Mouse (Mus musculus): ENCODE measurements around the gene Calr. TPM values are rescaled to one million over a fixed set of nuclear protein-coding genes. Genes with fewer than 3 reads are reported as not detected.
A peak's percentile ranks its signal among the peaks of the same experiment; 100 is the strongest.

Calr gene
- polyA plus RNA-seq, 1 experiment = 385 TPM

- peaks cover 99% of the 10 kb centered on the region for H3K79me2 ChIP-seq (ENCODE audit: control insufficient read depth, insufficient read depth)
- no peak overlapping the region for H3K4me2 ChIP-seq (ENCODE audit: low read depth)
- H3K36me3 ChIP-seq (ENCODE audit: control insufficient read depth, insufficient read depth) = peaks cover 6% of the 10 kb centered on the region
- no peaks in the 10 kb centered on the region for H3K27me3 ChIP-seq (ENCODE audit: control insufficient read depth, insufficient read depth, insufficient read length)
- H3K4me3 ChIP-seq = no peak overlapping the region
- no peak overlapping the region for H3ac ChIP-seq (ENCODE audit: control insufficient read depth, insufficient read length)
- TF ChIP-seq POLR2A (IDR thresholded peaks at IDR 0.05; ENCODE audit: insufficient read length, low read depth) (peak; percentile 25), SRF (IDR thresholded peaks at IDR 0.05; ENCODE audit: control insufficient read depth, insufficient read length, low read depth) (no peak), MYOD1 (IDR thresholded peaks at IDR 0.05; ENCODE audit: control insufficient read depth in 1 of 3, insufficient read length in 2 of 3, low read depth in 2 of 3) (no peak)
These were observed 53.6 kb downstream of the Calr start for GRCm38 (mm10) chr8:84793134-84793533.

- Histone ChIP-seq H3K4me3 (no peak overlapping the region), H3K4me2 (ENCODE audit: low read depth) (no peak overlapping the region), H3K36me3 (ENCODE audit: control insufficient read depth, insufficient read depth) (peaks cover 6% of the 10 kb centered on the region), H3K79me2 (ENCODE audit: control insufficient read depth, insufficient read depth) (peaks cover 97% of the 10 kb centered on the region), H3K27me3 (ENCODE audit: control insufficient read depth, insufficient read depth, insufficient read length) (no peaks in the 10 kb centered on the region), H3ac (ENCODE audit: control insufficient read depth, insufficient read length) (no peak overlapping the region)
- TF ChIP-seq POLR2AphosphoS2 (IDR thresholded peaks at IDR 0.05; ENCODE audit: insufficient read length, low read depth) (no peak), USF1 (IDR thresholded peaks at IDR 0.05; ENCODE audit: low read depth) (peak; percentile 83), MYOD1 (IDR thresholded peaks at IDR 0.05; ENCODE audit: control insufficient read depth in 1 of 3, insufficient read length in 2 of 3, low read depth in 2 of 3) (no peak), E2F4 (IDR thresholded peaks at IDR 0.05; ENCODE audit: insufficient read depth) (no peak), TCF3 (IDR thresholded peaks at IDR 0.05; ENCODE audit: insufficient read length, low read depth) (no peak), MYOG (IDR thresholded peaks at IDR 0.05; ENCODE audit: control insufficient read depth in 1 of 3, insufficient read depth in 1 of 3, insufficient read length in 2 of 3, low read depth in 2 of 3) (no peak)
These were observed 54.2 kb downstream of the Calr start for GRCm38 (mm10) chr8:84792429-84792947.

Other genes with a start within 250 kb of the Calr start
- gene Ier2, start 184.1 kb downstream of the Calr start, polyA plus RNA-seq (2012; fragmentation: generic; extraction: Trizol) = 75.7 TPM
- 94.4 TPM for gene Trmt1, start 160.6 kb downstream of the Calr start, polyA plus RNA-seq (2012; fragmentation: generic; extraction: Trizol)
- gene Nacc1, start 159.1 kb downstream of the Calr start, polyA plus RNA-seq (2012; fragmentation: generic; extraction: Trizol) = 56.1 TPM
- gene Lyl1, start 145.5 kb downstream of the Calr start, polyA plus RNA-seq (2012; fragmentation: generic; extraction: Trizol) = not detected
- gene G430095P16Rik, start 123.9 kb downstream of the Calr start, polyA plus RNA-seq (2012; fragmentation: generic; extraction: Trizol) = 9.4 TPM
- gene Nfix, start 46.6 kb downstream of the Calr start, polyA plus RNA-seq (2012; fragmentation: generic; extraction: Trizol) = 65.7 TPM
- 6.7 TPM for gene Dand5, start 24.1 kb downstream of the Calr start, polyA plus RNA-seq (2012; fragmentation: generic; extraction: Trizol)
- gene Gadd45gip1, start 15.4 kb downstream of the Calr start, polyA plus RNA-seq (2012; fragmentation: generic; extraction: Trizol) = 21.8 TPM
- 139 TPM for gene Rad23a, start 6.3 kb downstream of the Calr start, polyA plus RNA-seq (2012; fragmentation: generic; extraction: Trizol)
- gene Farsa, start 10.1 kb upstream of the Calr start, polyA plus RNA-seq (2012; fragmentation: generic; extraction: Trizol) = 73.3 TPM
- 2.3 TPM for gene Syce2, start 25.2 kb upstream of the Calr start, polyA plus RNA-seq (2012; fragmentation: generic; extraction: Trizol)
- gene Gcdh, start 47.0 kb upstream of the Calr start, polyA plus RNA-seq (2012; fragmentation: generic; extraction: Trizol) = 20.9 TPM
- 0.10 TPM for gene Klf1, start 55.0 kb upstream of the Calr start, polyA plus RNA-seq (2012; fragmentation: generic; extraction: Trizol)
- 9.2 TPM for gene Dnase2a, start 61.6 kb upstream of the Calr start, polyA plus RNA-seq (2012; fragmentation: generic; extraction: Trizol)
- not detected for gene Mast1, start 90.4 kb upstream of the Calr start, polyA plus RNA-seq (2012; fragmentation: generic; extraction: Trizol)
- gene Rtbdn, start 100.1 kb upstream of the Calr start, polyA plus RNA-seq (2012; fragmentation: generic; extraction: Trizol) = not detected
- gene Gm49661, start 122.5 kb upstream of the Calr start, polyA plus RNA-seq (2012; fragmentation: generic; extraction: Trizol) = not detected
- 432 TPM for gene Prdx2, start 122.7 kb upstream of the Calr start, polyA plus RNA-seq (2012; fragmentation: generic; extraction: Trizol)
- 74.1 TPM for gene Rnaseh2a, start 122.8 kb upstream of the Calr start, polyA plus RNA-seq (2012; fragmentation: generic; extraction: Trizol)
- 140 TPM for gene Junb, start 131.8 kb upstream of the Calr start, polyA plus RNA-seq (2012; fragmentation: generic; extraction: Trizol)
- 9.3 TPM for gene Hook2, start 143.7 kb upstream of the Calr start, polyA plus RNA-seq (2012; fragmentation: generic; extraction: Trizol)
- gene Best2, start 167.6 kb upstream of the Calr start, polyA plus RNA-seq (2012; fragmentation: generic; extraction: Trizol) = not detected
- 204 TPM for gene Asna1, start 178.3 kb upstream of the Calr start, polyA plus RNA-seq (2012; fragmentation: generic; extraction: Trizol)
- 198 TPM for gene Trir, start 179.9 kb upstream of the Calr start, polyA plus RNA-seq (2012; fragmentation: generic; extraction: Trizol)
- gene Tnpo2, start 190.0 kb upstream of the Calr start, polyA plus RNA-seq (2012; fragmentation: generic; extraction: Trizol) = 46.3 TPM
- gene Fbxw9, start 213.1 kb upstream of the Calr start, polyA plus RNA-seq (2012; fragmentation: generic; extraction: Trizol) = 26.8 TPM
- 0.31 TPM for gene Gm5741, start 221.0 kb upstream of the Calr start, polyA plus RNA-seq (2012; fragmentation: generic; extraction: Trizol)
- gene Dhps, start 224.8 kb upstream of the Calr start, polyA plus RNA-seq (2012; fragmentation: generic; extraction: Trizol) = 86.7 TPM
- 166 TPM for gene Wdr83os, start 233.8 kb upstream of the Calr start, polyA plus RNA-seq (2012; fragmentation: generic; extraction: Trizol)
- gene Wdr83, start 234.4 kb upstream of the Calr start, polyA plus RNA-seq (2012; fragmentation: generic; extraction: Trizol) = 26.8 TPM
- gene Man2b1, start 236.3 kb upstream of the Calr start, polyA plus RNA-seq (2012; fragmentation: generic; extraction: Trizol) = 7.6 TPM